Mouse (Mus musculus) megakaryocyte progenitor cell, adult 5-6 weeks (primary cell): Measurements from ENCODE around the gene Hilpda. TPM values are rescaled to one million over a fixed set of nuclear protein-coding genes. Genes with fewer than 3 reads are reported as not detected.

Experiments
- ATAC-seq: replicated peaks from 2 replicates; pipeline ENCODE4 v1.8.0; 2016; ENCODE audit warnings: mild to moderate bottlenecking, moderate TSS enrichment, inconsistent platforms; ENCODE audit not compliant: poor library complexity
- total RNA-seq, 2 experiments: library from RNA; stranded (forward) in 1 of 2; stranded (reverse) in 1 of 2; fragments of 157-497, 149-512 nt in 1 of 2; fragments of 200-1000 nt in 1 of 2; gene quantifications; 2 replicates each; pipeline versions ENCODE4 v1.2.3 to v1.2.4; 2015 to 2017

The Hilpda gene
- total RNA-seq, 2 experiments from 2014 or later, result 7.1 to 17.8 TPM

GRCm38 (mm10) chr6:29270961-29271360 is 1.3 kb upstream of the Hilpda start:
- ATAC-seq, result no peak

GRCm38 (mm10) chr6:29276746-29277145 is 4.5 kb downstream of the Hilpda start:
- no peak for ATAC-seq

GRCm38 (mm10) chr6:29278513-29279267 is 6.4 kb downstream of the Hilpda start:
- peak; percentile 97 for ATAC-seq

- no peak for ATAC-seq
These were observed 7.0 kb downstream of the Hilpda start, which contains the start of gene Fam71f2 for GRCm38 (mm10) chr6:29279293-29279692. TSS of gene Fam71f2 (plus strand) at chr6:29279593.

GRCm38 (mm10) chr6:29280671-29281070 is 8.4 kb downstream of the Hilpda start:
- no peak for ATAC-seq

- ATAC-seq, result no peak
These were observed 14.6 kb downstream of the Hilpda start for GRCm38 (mm10) chr6:29286870-29287269.

GRCm38 (mm10) chr6:29287481-29287880 is 15.2 kb downstream of the Hilpda start:
- no peak for ATAC-seq

- no peak for ATAC-seq
These were observed 15.7 kb downstream of the Hilpda start for GRCm38 (mm10) chr6:29287944-29288343.

- no peak for ATAC-seq
These were observed 16.4 kb downstream of the Hilpda start for GRCm38 (mm10) chr6:29288651-29289050.

- no peak for ATAC-seq
These were observed 26.8 kb downstream of the Hilpda start for GRCm38 (mm10) chr6:29299112-29299511.

GRCm38 (mm10) chr6:29303251-29303650 is 31.0 kb downstream of the Hilpda start:
- no peak for ATAC-seq

- ATAC-seq, result no peak
These were observed 31.4 kb downstream of the Hilpda start for GRCm38 (mm10) chr6:29303726-29304125.

GRCm38 (mm10) chr6:29305462-29305861 is 33.2 kb downstream of the Hilpda start:
- ATAC-seq, result no peak

GRCm38 (mm10) chr6:29308846-29309605 is 36.7 kb downstream of the Hilpda start:
- no peak for ATAC-seq

GRCm38 (mm10) chr6:29313690-29314202 is 41.5 kb downstream of the Hilpda start:
- ATAC-seq, result no peak

GRCm38 (mm10) chr6:29317286-29317685 is 45.0 kb downstream of the Hilpda start:
- no peak for ATAC-seq

- no peak for ATAC-seq
These were observed 45.7 kb downstream of the Hilpda start for GRCm38 (mm10) chr6:29317941-29318340.

GRCm38 (mm10) chr6:29318879-29319278 is 46.6 kb downstream of the Hilpda start, which contains the start of gene Fam71f1:
TSS of gene Fam71f1 (plus strand) at chr6:29319140.
- no peak for ATAC-seq

- no peak for ATAC-seq
These were observed 49.3 kb downstream of the Hilpda start for GRCm38 (mm10) chr6:29321586-29321985.

- no peak for ATAC-seq
These were observed 49.9 kb downstream of the Hilpda start for GRCm38 (mm10) chr6:29322147-29322546.

- 0 out of 2 replicates have a peak, but pooled peaks have one; percentile 34 for ATAC-seq
These were observed 50.4 kb downstream of the Hilpda start for GRCm38 (mm10) chr6:29322735-29323134.
